Mouse (Mus musculus): ENCODE results near the gene Tmbim6.

Gene Tmbim6

GRCm38 (mm10) chr15:99416957-99417356 lies 24.3 kb downstream of the Tmbim6 start:
- ATAC-seq (ENCODE audit: insufficient number of reproducible peaks, low FRiP score, low TSS enrichment), result no peak

GRCm38 (mm10) chr15:99417692-99418271 lies 25.1 kb downstream of the Tmbim6 start:
- ATAC-seq (ENCODE audit: insufficient number of reproducible peaks, low FRiP score, low TSS enrichment), result no peak

GRCm38 (mm10) chr15:99420101-99420500 lies 27.4 kb downstream of the Tmbim6 start:
- ATAC-seq (ENCODE audit: insufficient number of reproducible peaks, low FRiP score, low TSS enrichment), result no peak

- ATAC-seq (ENCODE audit: insufficient number of reproducible peaks, low FRiP score, low TSS enrichment), result no peak
Measured at GRCm38 (mm10) chr15:99420521-99421014, 27.9 kb downstream of the Tmbim6 start.

- ATAC-seq (ENCODE audit: insufficient number of reproducible peaks, low FRiP score, low TSS enrichment), result no peak
Measured at GRCm38 (mm10) chr15:99421152-99421551, 28.5 kb downstream of the Tmbim6 start.

GRCm38 (mm10) chr15:99421676-99422075 lies 29.0 kb downstream of the Tmbim6 start:
- ATAC-seq (ENCODE audit: insufficient number of reproducible peaks, low FRiP score, low TSS enrichment), result no peak

GRCm38 (mm10) chr15:99422551-99422950 lies 29.9 kb downstream of the Tmbim6 start:
- no peak for ATAC-seq (ENCODE audit: insufficient number of reproducible peaks, low FRiP score, low TSS enrichment)

GRCm38 (mm10) chr15:99423131-99423530 lies 30.4 kb downstream of the Tmbim6 start:
- no peak for ATAC-seq (ENCODE audit: insufficient number of reproducible peaks, low FRiP score, low TSS enrichment)

GRCm38 (mm10) chr15:99423884-99424283 lies 31.2 kb downstream of the Tmbim6 start:
- no peak for ATAC-seq (ENCODE audit: insufficient number of reproducible peaks, low FRiP score, low TSS enrichment)

- no peak for ATAC-seq (ENCODE audit: insufficient number of reproducible peaks, low FRiP score, low TSS enrichment)
Measured at GRCm38 (mm10) chr15:99430394-99430793, 37.7 kb downstream of the Tmbim6 start.

GRCm38 (mm10) chr15:99431063-99431462 lies 38.4 kb downstream of the Tmbim6 start:
- no peak for ATAC-seq (ENCODE audit: insufficient number of reproducible peaks, low FRiP score, low TSS enrichment)

- no peak for ATAC-seq (ENCODE audit: insufficient number of reproducible peaks, low FRiP score, low TSS enrichment)
Measured at GRCm38 (mm10) chr15:99431504-99431903, 38.8 kb downstream of the Tmbim6 start.

GRCm38 (mm10) chr15:99431967-99432366 lies 39.3 kb downstream of the Tmbim6 start:
- ATAC-seq (ENCODE audit: insufficient number of reproducible peaks, low FRiP score, low TSS enrichment), result no peak

- no peak for ATAC-seq (ENCODE audit: insufficient number of reproducible peaks, low FRiP score, low TSS enrichment)
Measured at GRCm38 (mm10) chr15:99433081-99433718, 40.5 kb downstream of the Tmbim6 start.

- no peak for ATAC-seq (ENCODE audit: insufficient number of reproducible peaks, low FRiP score, low TSS enrichment)
Measured at GRCm38 (mm10) chr15:99433913-99434312, 41.2 kb downstream of the Tmbim6 start.

- ATAC-seq (ENCODE audit: insufficient number of reproducible peaks, low FRiP score, low TSS enrichment), result no peak
Measured at GRCm38 (mm10) chr15:99438966-99439698, 46.5 kb downstream of the Tmbim6 start.

GRCm38 (mm10) chr15:99440112-99440815 lies 47.6 kb downstream of the Tmbim6 start:
- ATAC-seq (ENCODE audit: insufficient number of reproducible peaks, low FRiP score, low TSS enrichment), result no peak

GRCm38 (mm10) chr15:99440816-99441457 lies 48.3 kb downstream of the Tmbim6 start:
- no peak for ATAC-seq (ENCODE audit: insufficient number of reproducible peaks, low FRiP score, low TSS enrichment)

GRCm38 (mm10) chr15:99442358-99442757 lies 49.7 kb downstream of the Tmbim6 start:
- no peak for ATAC-seq (ENCODE audit: insufficient number of reproducible peaks, low FRiP score, low TSS enrichment)

- no peak for ATAC-seq (ENCODE audit: insufficient number of reproducible peaks, low FRiP score, low TSS enrichment)
Measured at GRCm38 (mm10) chr15:99445567-99445966, 52.9 kb downstream of the Tmbim6 start.
